Mouse (Mus musculus): ENCODE data around the gene Clec9a. TPM values are rescaled to one million over a fixed set of nuclear protein-coding genes. Genes with fewer than 3 reads are reported as not detected.

Clec9a gene
- polyA plus RNA-seq, 1 experiment = not detected

DNA sequence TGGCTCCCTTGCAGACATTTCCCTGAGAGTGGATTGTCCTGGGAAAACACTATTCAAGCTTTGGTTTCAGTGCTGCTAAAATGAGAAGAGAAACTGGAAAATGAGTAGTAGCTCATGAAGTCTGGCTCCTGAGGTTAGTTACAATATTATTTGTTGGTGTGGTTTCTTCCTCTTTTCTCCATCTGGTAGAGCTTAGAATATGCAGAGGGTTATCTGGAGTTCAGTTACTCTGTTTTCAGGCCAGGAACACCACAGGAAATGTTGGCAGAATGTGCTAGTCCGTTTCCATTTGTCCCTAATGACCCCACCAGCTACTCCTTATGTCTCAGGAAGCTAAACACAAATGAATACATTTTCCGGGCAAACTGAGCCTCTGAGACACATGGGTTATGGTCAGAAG lies 1.3 kb upstream of the Clec9a start:
- Histone ChIP-seq H3K4me3 (ENCODE audit: insufficient read depth, poor library complexity, severe bottlenecking) (no peak overlapping the region), H3K79me2 (ENCODE audit: control insufficient read depth, insufficient read depth) (no peaks in the 10 kb centered on the region), H3K79me3 (ENCODE audit: low read depth) (no peaks in the 10 kb centered on the region), H3K27me3 (ENCODE audit: control insufficient read depth, insufficient read depth, insufficient read length) (no peaks in the 10 kb centered on the region), H3ac (ENCODE audit: control insufficient read depth, insufficient read length, low read depth) (no peak overlapping the region), H3K36me3 (ENCODE audit: control insufficient read depth, insufficient read depth) (no peaks in the 10 kb centered on the region)
- no peak for TF ChIP-seq MAX (IDR thresholded peaks at IDR 0.05)
- no peak for TF ChIP-seq MYOD1 (IDR thresholded peaks at IDR 0.05; ENCODE audit: control insufficient read depth, insufficient read length, low read depth)
- no peak for TF ChIP-seq CTCF (IDR thresholded peaks at IDR 0.05; ENCODE audit: control insufficient read depth, insufficient read depth, insufficient read length)
- no peak for TF ChIP-seq CEBPB (IDR thresholded peaks at IDR 0.05; ENCODE audit: low read depth)
- no peak for TF ChIP-seq MYOG (IDR thresholded peaks at IDR 0.05; ENCODE audit: control insufficient read depth, extremely low read depth, insufficient read length)
- no peak for TF ChIP-seq USF1 (IDR thresholded peaks at IDR 0.05; ENCODE audit: low read depth)
- TF ChIP-seq FOSL1 (IDR thresholded peaks at IDR 0.05; ENCODE audit: insufficient read depth, low read length, poor library complexity, severe bottlenecking) = no peak

DNA sequence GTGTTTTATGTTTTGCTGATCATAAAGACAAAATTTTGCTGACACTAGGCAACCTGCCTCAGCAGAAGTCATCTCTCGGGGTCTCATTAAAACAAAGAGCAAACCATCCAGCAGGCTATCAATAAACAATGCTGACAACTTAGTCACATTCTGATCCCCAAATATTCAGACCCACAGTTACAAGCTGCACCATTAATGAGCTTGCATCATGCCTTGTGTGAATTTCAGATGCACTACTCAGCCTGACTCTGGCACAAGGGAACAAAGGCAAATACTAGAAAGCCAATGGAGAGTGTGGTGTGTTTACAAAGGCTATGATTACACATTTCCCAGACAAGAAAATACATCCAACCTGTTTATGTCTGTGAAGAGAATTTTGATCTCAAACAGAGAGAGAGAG lies 5.5 kb downstream of the Clec9a start:
- H3ac ChIP-seq (ENCODE audit: control insufficient read depth, insufficient read length, low read depth) = no peak overlapping the region
- H3K79me2 ChIP-seq (ENCODE audit: control insufficient read depth, insufficient read depth) = no peaks in the 10 kb centered on the region
- TF ChIP-seq MYOD1 (IDR thresholded peaks at IDR 0.05; ENCODE audit: control insufficient read depth, insufficient read length, low read depth) (no peak), CTCF (IDR thresholded peaks at IDR 0.05; ENCODE audit: control insufficient read depth, insufficient read depth, insufficient read length) (no peak)
- H3K4me3 ChIP-seq (ENCODE audit: insufficient read depth, poor library complexity, severe bottlenecking) = no peak overlapping the region
- H3K27me3 ChIP-seq (ENCODE audit: control insufficient read depth, insufficient read depth, insufficient read length) = no peaks in the 10 kb centered on the region
- H3K79me3 ChIP-seq (ENCODE audit: low read depth) = no peaks in the 10 kb centered on the region
- H3K36me3 ChIP-seq (ENCODE audit: control insufficient read depth, insufficient read depth) = no peaks in the 10 kb centered on the region

DNA sequence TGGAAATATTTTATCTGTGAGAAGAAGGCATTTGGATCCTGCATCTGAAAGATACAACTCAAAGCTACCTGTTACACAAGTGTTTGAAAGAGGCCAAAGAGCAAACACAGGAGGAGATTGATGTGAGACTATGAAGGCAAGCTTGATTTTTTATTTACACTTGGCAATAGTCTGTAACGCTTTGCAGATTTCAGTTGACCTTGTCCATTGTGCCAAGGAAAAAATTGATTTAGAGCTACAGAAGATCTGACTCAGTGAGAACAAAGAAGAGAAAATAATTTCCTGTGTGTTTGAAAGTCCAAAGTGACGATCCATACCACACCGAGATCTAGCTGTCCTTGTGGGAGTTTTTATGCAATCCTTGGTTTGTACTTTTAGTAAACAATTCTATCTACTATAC lies 13.6 kb downstream of the Clec9a start:
- Histone ChIP-seq H3K4me3 (ENCODE audit: insufficient read depth, poor library complexity, severe bottlenecking) (no peak overlapping the region), H3ac (ENCODE audit: control insufficient read depth, insufficient read length, low read depth) (no peak overlapping the region), H3K79me2 (ENCODE audit: control insufficient read depth, insufficient read depth) (no peaks in the 10 kb centered on the region), H3K79me3 (ENCODE audit: low read depth) (no peaks in the 10 kb centered on the region), H3K36me3 (ENCODE audit: control insufficient read depth, insufficient read depth) (no peaks in the 10 kb centered on the region), H3K27me3 (ENCODE audit: control insufficient read depth, insufficient read depth, insufficient read length) (no peaks in the 10 kb centered on the region)
- TF ChIP-seq USF1 (IDR thresholded peaks at IDR 0.05; ENCODE audit: low read depth) = no peak
- no peak for TF ChIP-seq MYOD1 (IDR thresholded peaks at IDR 0.05; ENCODE audit: control insufficient read depth, insufficient read length, low read depth)
- TF ChIP-seq MYOG (IDR thresholded peaks at IDR 0.05; ENCODE audit: control insufficient read depth, extremely low read depth, insufficient read length) = no peak
- no peak for TF ChIP-seq CTCF (IDR thresholded peaks at IDR 0.05; ENCODE audit: control insufficient read depth, insufficient read depth, insufficient read length)
- no peak for TF ChIP-seq FOSL1 (IDR thresholded peaks at IDR 0.05; ENCODE audit: insufficient read depth, low read length, poor library complexity, severe bottlenecking)
- TF ChIP-seq MAX (IDR thresholded peaks at IDR 0.05) = no peak
- no peak for TF ChIP-seq CEBPB (IDR thresholded peaks at IDR 0.05; ENCODE audit: low read depth)

DNA sequence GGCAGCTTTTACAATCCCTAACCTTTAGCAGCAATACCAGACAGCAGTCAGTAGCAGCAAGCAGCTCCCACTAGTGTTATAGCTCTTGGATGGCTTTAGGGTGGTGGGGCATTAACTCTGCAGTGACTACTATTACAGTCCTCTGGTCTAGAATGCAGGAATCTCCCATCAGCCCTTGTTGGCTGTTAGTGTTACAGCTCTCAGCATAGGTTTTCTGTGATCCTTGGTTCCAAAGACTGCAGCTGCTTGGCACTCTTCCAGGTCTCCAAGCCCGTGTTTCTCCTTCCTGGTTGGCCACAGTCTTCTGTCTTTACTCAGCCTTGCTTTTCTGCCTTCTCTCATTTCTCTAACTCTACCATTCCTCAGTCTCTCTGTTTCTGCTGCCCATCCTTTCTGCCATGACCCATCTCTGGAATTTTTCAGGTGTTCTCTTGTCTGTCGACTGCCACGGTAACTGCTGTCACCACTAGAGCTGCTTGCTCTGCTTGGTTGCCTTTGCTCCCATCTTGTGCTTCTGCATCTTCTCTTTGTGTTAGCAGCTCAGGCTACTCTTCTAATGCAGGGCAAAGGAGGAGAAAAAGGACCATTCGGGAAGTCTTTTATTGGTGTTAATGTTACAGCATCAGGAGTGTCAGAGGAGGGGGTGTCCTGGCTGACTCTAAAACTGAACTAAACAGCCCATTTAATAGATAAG lies 14.5 kb downstream of the Clec9a start:
- no peak overlapping the region for H3K4me3 ChIP-seq (ENCODE audit: insufficient read depth, poor library complexity, severe bottlenecking)
- TF ChIP-seq MYOD1 (IDR thresholded peaks at IDR 0.05; ENCODE audit: control insufficient read depth, insufficient read length, low read depth) (no peak), CEBPB (IDR thresholded peaks at IDR 0.05; ENCODE audit: low read depth) (no peak), USF1 (IDR thresholded peaks at IDR 0.05; ENCODE audit: low read depth) (no peak), MAX (IDR thresholded peaks at IDR 0.05) (no peak), CTCF (IDR thresholded peaks at IDR 0.05; ENCODE audit: control insufficient read depth, insufficient read depth, insufficient read length) (no peak), FOSL1 (IDR thresholded peaks at IDR 0.05; ENCODE audit: insufficient read depth, low read length, poor library complexity, severe bottlenecking) (no peak), MYOG (IDR thresholded peaks at IDR 0.05; ENCODE audit: control insufficient read depth, extremely low read depth, insufficient read length) (no peak)
- H3K27me3 ChIP-seq (ENCODE audit: control insufficient read depth, insufficient read depth, insufficient read length) = no peaks in the 10 kb centered on the region
- no peaks in the 10 kb centered on the region for H3K36me3 ChIP-seq (ENCODE audit: control insufficient read depth, insufficient read depth)
- no peaks in the 10 kb centered on the region for H3K79me3 ChIP-seq (ENCODE audit: low read depth)
- H3K79me2 ChIP-seq (ENCODE audit: control insufficient read depth, insufficient read depth) = no peaks in the 10 kb centered on the region
- no peak overlapping the region for H3ac ChIP-seq (ENCODE audit: control insufficient read depth, insufficient read length, low read depth)

DNA sequence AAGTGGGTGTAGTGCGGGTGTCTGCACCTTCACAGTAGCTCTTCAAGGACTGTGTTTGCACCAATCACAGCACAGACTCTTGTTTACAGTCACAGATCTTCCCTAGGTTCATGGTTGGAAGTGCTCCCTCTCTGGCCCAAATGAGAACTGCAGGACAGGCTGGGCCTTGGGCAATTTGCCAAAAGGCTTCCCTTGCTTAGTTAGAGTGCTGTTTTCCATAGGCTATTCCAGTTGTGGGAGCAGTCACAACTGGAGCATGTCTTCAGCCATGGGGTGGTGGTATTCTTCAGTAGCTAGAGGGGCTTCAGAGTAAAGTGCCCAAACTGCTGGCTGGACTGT lies 15.0 kb downstream of the Clec9a start:
- Histone ChIP-seq H3K4me3 (ENCODE audit: insufficient read depth, poor library complexity, severe bottlenecking) (no peak overlapping the region), H3K36me3 (ENCODE audit: control insufficient read depth, insufficient read depth) (no peaks in the 10 kb centered on the region), H3K79me3 (ENCODE audit: low read depth) (no peaks in the 10 kb centered on the region), H3K27me3 (ENCODE audit: control insufficient read depth, insufficient read depth, insufficient read length) (no peaks in the 10 kb centered on the region), H3ac (ENCODE audit: control insufficient read depth, insufficient read length, low read depth) (no peak overlapping the region), H3K79me2 (ENCODE audit: control insufficient read depth, insufficient read depth) (no peaks in the 10 kb centered on the region)
- TF ChIP-seq MYOD1 (IDR thresholded peaks at IDR 0.05; ENCODE audit: control insufficient read depth, insufficient read length, low read depth) (no peak), MYOG (IDR thresholded peaks at IDR 0.05; ENCODE audit: control insufficient read depth, extremely low read depth, insufficient read length) (no peak), MAX (IDR thresholded peaks at IDR 0.05) (no peak), FOSL1 (IDR thresholded peaks at IDR 0.05; ENCODE audit: insufficient read depth, low read length, poor library complexity, severe bottlenecking) (no peak), CEBPB (IDR thresholded peaks at IDR 0.05; ENCODE audit: low read depth) (no peak), CTCF (IDR thresholded peaks at IDR 0.05; ENCODE audit: control insufficient read depth, insufficient read depth, insufficient read length) (peak; percentile 14), USF1 (IDR thresholded peaks at IDR 0.05; ENCODE audit: low read depth) (no peak)

DNA sequence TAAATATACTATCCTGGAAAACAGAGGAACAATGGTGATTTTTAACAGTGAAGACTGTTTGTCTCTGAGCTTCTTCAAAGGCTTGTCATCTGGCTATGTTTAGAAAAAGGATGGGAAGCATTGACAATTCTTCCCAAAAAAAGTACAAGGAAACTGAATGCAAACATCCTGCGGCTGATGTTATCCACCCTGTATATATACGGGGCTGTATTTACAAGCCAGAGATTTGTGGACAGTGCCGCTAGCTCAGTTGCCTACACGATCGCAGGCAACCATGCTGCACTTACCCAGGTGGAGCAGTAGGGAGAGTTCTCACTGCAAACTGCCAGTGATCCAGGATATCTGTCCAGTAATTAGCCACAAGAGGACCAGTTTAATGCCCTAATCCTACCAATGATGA lies 16.6 kb downstream of the Clec9a start:
- Histone ChIP-seq H3K4me3 (ENCODE audit: insufficient read depth, poor library complexity, severe bottlenecking) (no peak overlapping the region), H3K27me3 (ENCODE audit: control insufficient read depth, insufficient read depth, insufficient read length) (no peaks in the 10 kb centered on the region), H3K36me3 (ENCODE audit: control insufficient read depth, insufficient read depth) (no peaks in the 10 kb centered on the region), H3ac (ENCODE audit: control insufficient read depth, insufficient read length, low read depth) (no peak overlapping the region), H3K79me2 (ENCODE audit: control insufficient read depth, insufficient read depth) (no peaks in the 10 kb centered on the region), H3K79me3 (ENCODE audit: low read depth) (no peaks in the 10 kb centered on the region)
- TF ChIP-seq USF1 (IDR thresholded peaks at IDR 0.05; ENCODE audit: low read depth) = no peak
- TF ChIP-seq CEBPB (IDR thresholded peaks at IDR 0.05; ENCODE audit: low read depth) = no peak
- TF ChIP-seq CTCF (IDR thresholded peaks at IDR 0.05; ENCODE audit: control insufficient read depth, insufficient read depth, insufficient read length) = no peak
- TF ChIP-seq FOSL1 (IDR thresholded peaks at IDR 0.05; ENCODE audit: insufficient read depth, low read length, poor library complexity, severe bottlenecking) = no peak
- no peak for TF ChIP-seq MAX (IDR thresholded peaks at IDR 0.05)
- TF ChIP-seq MYOG (IDR thresholded peaks at IDR 0.05; ENCODE audit: control insufficient read depth, extremely low read depth, insufficient read length) = no peak
- TF ChIP-seq MYOD1 (IDR thresholded peaks at IDR 0.05; ENCODE audit: control insufficient read depth, insufficient read length, low read depth) = no peak

All from C2C12 (cell line).